Mouse (Mus musculus) small intestine, adult 10 weeks (tissue): ENCODE results near the gene Krt18. TPM values are rescaled to one million over a fixed set of nuclear protein-coding genes. Genes with fewer than 3 reads are reported as not detected.

ENCODE experiments used
- polyA plus RNA-seq: library from polyadenylated mRNA; stranded (reverse); fragments of 350-450 nt; fragmentation: Illumina TruSeq; extraction: RNeasy Lipid Tissue Mini Kit (QIAGEN cat#74804); gene quantifications from one replicate; pipeline ENCODE4 v1.2.3, GENCODE M21; 2014; ENCODE audit warnings: low replicate concordance

Krt18 gene
- 1.4 TPM for polyA plus RNA-seq

DNA sequence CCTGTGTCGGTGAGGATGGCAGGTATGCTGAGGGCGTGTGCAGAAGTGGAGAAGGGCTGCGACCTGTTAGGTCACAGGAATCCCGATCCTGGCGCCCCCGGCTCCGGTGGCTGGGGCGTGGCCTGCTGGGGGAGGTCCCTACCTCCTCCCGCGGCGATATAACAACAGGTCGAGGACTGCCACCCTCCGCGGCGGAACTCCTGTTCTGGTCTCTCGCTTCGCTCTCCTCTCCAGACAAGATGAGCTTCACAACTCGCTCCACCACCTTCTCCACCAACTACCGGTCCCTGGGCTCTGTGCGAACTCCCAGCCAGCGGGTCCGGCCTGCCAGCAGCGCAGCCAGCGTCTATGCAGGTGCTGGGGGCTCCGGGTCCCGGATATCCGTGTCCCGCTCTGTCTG, at the start of gene Krt18:
Gene Krt18 (plus strand): TSS at position 141 of the 400 bp plus-strand sequence.

GRCm38 (mm10) chr15:102004189-102004588, 23.8 kb upstream of the Krt18 start, which contains the start of gene Krt8:
Gene Krt8 (minus strand): TSS chr15:102004482.

DNA sequence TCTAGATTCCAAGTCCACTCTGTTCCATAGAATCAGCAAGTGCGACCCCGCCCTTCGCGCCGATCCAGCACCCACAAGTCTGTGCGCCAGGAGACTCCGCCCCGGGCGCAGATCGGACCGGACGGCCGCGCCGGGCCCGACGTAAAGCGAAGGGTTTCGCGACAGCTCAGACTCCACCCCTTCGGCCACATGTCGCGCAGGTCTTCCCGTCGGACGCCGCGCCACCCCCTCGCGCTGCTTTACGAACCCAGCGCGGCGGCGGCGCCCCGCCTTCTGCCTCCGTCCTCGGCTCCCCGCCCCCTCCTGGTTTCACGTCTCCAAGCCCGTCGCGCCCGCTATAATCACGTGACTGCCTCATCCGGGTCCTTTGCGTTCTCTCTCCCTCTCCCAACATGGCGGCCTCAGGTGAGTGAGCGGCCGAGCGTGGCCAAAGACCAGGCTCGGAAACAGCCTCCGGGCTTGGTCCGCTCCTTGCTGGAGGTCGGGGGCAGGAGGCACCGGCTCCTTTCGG, 45.6 kb downstream of the Krt18 start, which contains the start of gene Eif4b:
Gene Eif4b (plus strand): TSS at position 215 of the 511 bp plus-strand sequence.

Other genes with a start within 250 kb of the Krt18 start
- gene Krt72, start 241.7 kb upstream of the Krt18 start, polyA plus RNA-seq: not detected
- not detected for gene Krt73, start 225.8 kb upstream of the Krt18 start, polyA plus RNA-seq
- not detected for gene Krt2, start 210.0 kb upstream of the Krt18 start, polyA plus RNA-seq
- gene Krt1, start 177.4 kb upstream of the Krt18 start, polyA plus RNA-seq: not detected
- gene Krt77, start 158.5 kb upstream of the Krt18 start, polyA plus RNA-seq: not detected
- gene Krt76, start 135.3 kb upstream of the Krt18 start, polyA plus RNA-seq: not detected
- gene Krt4, start 103.4 kb upstream of the Krt18 start, polyA plus RNA-seq: not detected
- not detected for gene Krt79, start 87.9 kb upstream of the Krt18 start, polyA plus RNA-seq
- gene Krt78, start 73.9 kb upstream of the Krt18 start, polyA plus RNA-seq: not detected
- 56.2 TPM for gene Krt8, start 23.7 kb upstream of the Krt18 start, polyA plus RNA-seq
- 159 TPM for gene Eif4b, start 45.6 kb downstream of the Krt18 start, polyA plus RNA-seq
- 6.5 TPM for gene Tns2, start 72.2 kb downstream of the Krt18 start, polyA plus RNA-seq
- 0.30 TPM for gene Spryd3, start 108.1 kb downstream of the Krt18 start, polyA plus RNA-seq
- not detected for gene Igfbp6, start 116.2 kb downstream of the Krt18 start, polyA plus RNA-seq
- gene Soat2, start 122.3 kb downstream of the Krt18 start, polyA plus RNA-seq: 11.7 TPM
- 17.0 TPM for gene Zfp740, start 175.1 kb downstream of the Krt18 start, polyA plus RNA-seq
- gene Csad, start 176.5 kb downstream of the Krt18 start, polyA plus RNA-seq: 6.3 TPM
- gene Itgb7, start 203.8 kb downstream of the Krt18 start, polyA plus RNA-seq: not detected
- 0.48 TPM for gene Rarg, start 229.3 kb downstream of the Krt18 start, polyA plus RNA-seq
- not detected for gene Gm9918, start 242.4 kb downstream of the Krt18 start, polyA plus RNA-seq